In the genomic region with DNA sequence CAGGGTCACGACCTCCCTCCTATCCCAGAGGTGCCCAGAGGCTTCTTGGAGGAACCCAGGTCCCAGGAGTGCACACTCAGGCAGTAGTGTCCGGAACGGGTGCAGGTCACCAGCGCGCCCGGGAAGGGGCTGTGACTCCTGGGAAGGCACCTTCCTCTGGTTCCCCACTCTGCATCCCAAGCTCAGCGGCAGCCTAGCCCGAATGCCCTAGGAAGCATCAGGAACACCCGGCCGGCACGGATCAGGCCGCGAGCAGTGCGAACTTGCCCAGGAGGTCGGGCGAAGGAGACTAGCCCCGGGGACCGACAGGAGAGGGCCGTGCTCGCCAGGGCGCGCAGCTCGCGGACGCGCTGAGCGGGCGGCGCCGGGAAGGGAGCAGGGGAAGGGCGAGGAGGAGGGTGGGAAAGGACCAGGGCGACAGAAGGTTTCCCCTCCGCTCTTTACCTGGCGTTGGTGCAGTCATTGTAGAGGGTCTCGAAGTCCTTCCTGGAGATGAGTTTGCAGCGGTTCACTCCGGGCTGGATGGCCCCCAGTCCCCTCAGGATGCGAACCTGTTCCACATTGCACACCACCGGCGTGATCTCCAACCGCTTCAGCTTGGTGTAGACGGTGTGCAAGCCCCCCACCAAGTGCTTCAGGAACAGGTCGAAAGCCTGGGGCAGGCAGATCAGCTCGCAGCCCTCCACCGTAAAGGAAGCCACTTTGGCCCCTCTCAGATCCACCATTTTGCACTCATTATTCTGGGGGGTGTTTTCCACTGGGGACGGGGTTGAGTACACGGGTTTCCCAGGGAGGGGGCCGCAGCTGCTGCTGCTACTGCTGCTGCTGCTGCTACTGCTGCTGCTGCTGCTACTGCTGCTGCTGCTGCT, we compare ENCODE assay signal across 8 mouse cellular contexts. TPM values are rescaled to one million over a fixed set of nuclear protein-coding genes. Genes with fewer than 3 reads are reported as not detected.
A peak's percentile ranks its signal among the peaks of the same experiment; 100 is the strongest.
DNase-seq lines count a peak whose midpoint lies in the region; ATAC-seq and TF ChIP-seq lines count a peak whose summit lies in the region.

No protein-coding gene starts in this region.

- DNase-seq in cerebellum, adult 18-20 months = peak; percentile 6 to 30
- DNase-seq in cerebellum, adult 9-10 months = no peak
- DNase-seq in cerebellum, postnatal 36 days = peak; percentile 23 to 40
- DNase-seq in gastrocnemius, postnatal 36 days = peak; percentile 9 to 22
- peak; percentile 59 for DNase-seq in liver, embryonic 11.5 days (ENCODE audit: low spot score)
- peak; percentile 50 for DNase-seq in stomach, postnatal 0 days (ENCODE audit: low spot score)

- no peaks in the 10 kb centered on the region for H3K4me1 ChIP-seq in intestine, embryonic 15.5 days (replicated peaks)
- H3K4me1 ChIP-seq in liver, embryonic 11.5 days (replicated peaks; ENCODE audit: control insufficient read depth, insufficient read depth, low read length) = no peaks in the 10 kb centered on the region
- peaks cover 8% of the 10 kb centered on the region for H3K4me1 ChIP-seq in midbrain, embryonic 16.5 days (ENCODE audit: control insufficient read depth, insufficient read depth, low read length)
- H3K4me1 ChIP-seq in stomach, postnatal 0 days (replicated peaks; ENCODE audit: control insufficient read depth, insufficient read depth) = no peaks in the 10 kb centered on the region

- H3K9me3 ChIP-seq in intestine, embryonic 15.5 days = no peaks in the 10 kb centered on the region
- no peaks in the 10 kb centered on the region for H3K9me3 ChIP-seq in liver, embryonic 11.5 days (ENCODE audit: control insufficient read depth, low read length)
- H3K9me3 ChIP-seq in midbrain, embryonic 16.5 days (replicated peaks; ENCODE audit: control insufficient read depth, low read length, poor library complexity, severe bottlenecking) = no peaks in the 10 kb centered on the region
- H3K9me3 ChIP-seq in stomach, postnatal 0 days (ENCODE audit: control insufficient read depth, low read length) = no peaks in the 10 kb centered on the region

- H3K4me2 ChIP-seq in intestine, embryonic 15.5 days (replicated peaks) = peak overlapping the region; percentile 96
- H3K4me2 ChIP-seq in liver, embryonic 11.5 days = peak overlapping the region; percentile 88
- H3K4me2 ChIP-seq in midbrain, embryonic 16.5 days (ENCODE audit: low read length) = peak overlapping the region; percentile 95
- peak overlapping the region; percentile 92 for H3K4me2 ChIP-seq in stomach, postnatal 0 days (replicated peaks; ENCODE audit: low read depth)

- WGBS in intestine, embryonic 15.5 days = under 1% methylated on average over 48 of the region's 48 CpGs
- under 1% methylated on average over 48 of the region's 48 CpGs for WGBS in liver, embryonic 11.5 days
- WGBS in midbrain, embryonic 16.5 days = 0% methylated on average over 40 of the region's 48 CpGs
- under 1% methylated on average over 43 of the region's 48 CpGs for WGBS in stomach, postnatal 0 days

- intact Hi-C loops in gastrocnemius, postnatal 36 days (cut with DNase I) = no loop called here

- no peak for TF ChIP-seq EP300 in stomach, postnatal 0 days (optimal IDR thresholded peaks at IDR 0.05)

- H3K27ac ChIP-seq in intestine, embryonic 15.5 days = peak overlapping the region; percentile 44
- H3K27ac ChIP-seq in liver, embryonic 11.5 days (ENCODE audit: low read depth, low read length) = no peak overlapping the region
- H3K27ac ChIP-seq in midbrain, embryonic 16.5 days (ENCODE audit: low read length) = peak overlapping the region; percentile 91
- H3K27ac ChIP-seq in stomach, postnatal 0 days (replicated peaks) = peak overlapping the region; percentile 67

- TF ChIP-seq CTCF in stomach, postnatal 0 days (IDR thresholded peaks at IDR 0.05; ENCODE audit: low read depth) = no peak

- H3K4me3 ChIP-seq in intestine, embryonic 15.5 days (replicated peaks) = peak overlapping the region; percentile 78
- H3K4me3 ChIP-seq in liver, embryonic 11.5 days (ENCODE audit: low read depth, low read length) = peak overlapping the region; percentile 52
- H3K4me3 ChIP-seq in midbrain, embryonic 16.5 days (ENCODE audit: low read depth, low read length) = peak overlapping the region; percentile 89
- peak overlapping the region; percentile 69 for H3K4me3 ChIP-seq in stomach, postnatal 0 days (ENCODE audit: low read depth, low read length)

- no peaks in the 10 kb centered on the region; the same call in 1 of the 2 replicates for H3K27me3 ChIP-seq in intestine, embryonic 15.5 days (replicated peaks)
- peaks cover 36% of the 10 kb centered on the region for H3K27me3 ChIP-seq in liver, embryonic 11.5 days (replicated peaks; ENCODE audit: control insufficient read depth, insufficient read depth, low read length)
- no peaks in the 10 kb centered on the region for H3K27me3 ChIP-seq in midbrain, embryonic 16.5 days (ENCODE audit: control insufficient read depth, insufficient read depth, low read depth, low read length)
- no peaks in the 10 kb centered on the region for H3K27me3 ChIP-seq in stomach, postnatal 0 days (ENCODE audit: control insufficient read depth, insufficient read depth, low read length)

- no peaks in the 10 kb centered on the region for H3K36me3 ChIP-seq in intestine, embryonic 15.5 days
- no peaks in the 10 kb centered on the region for H3K36me3 ChIP-seq in liver, embryonic 11.5 days (ENCODE audit: control insufficient read depth, insufficient read depth, low read length)
- no peaks in the 10 kb centered on the region for H3K36me3 ChIP-seq in midbrain, embryonic 16.5 days (ENCODE audit: control insufficient read depth, insufficient read depth, low read length)
- no peaks in the 10 kb centered on the region for H3K36me3 ChIP-seq in stomach, postnatal 0 days (ENCODE audit: control insufficient read depth, insufficient read depth, low read length)

- H3K9ac ChIP-seq in intestine, embryonic 15.5 days = peak overlapping the region; percentile 61
- H3K9ac ChIP-seq in liver, embryonic 11.5 days (ENCODE audit: low read depth, low read length) = peak overlapping the region; percentile 37
- H3K9ac ChIP-seq in midbrain, embryonic 16.5 days (ENCODE audit: low read depth, low read length) = peak overlapping the region; percentile 85
- H3K9ac ChIP-seq in stomach, postnatal 0 days (ENCODE audit: low read length) = peak overlapping the region; percentile 67

- peak; percentile 83 for ATAC-seq in intestine, embryonic 15.5 days
- peak; percentile 53 for ATAC-seq in liver, embryonic 11.5 days (replicated peaks; ENCODE audit: low FRiP score)
- ATAC-seq in midbrain, embryonic 16.5 days = peak; percentile 67
- peak; percentile 67 for ATAC-seq in stomach, postnatal 0 days (ENCODE audit: low FRiP score, low TSS enrichment)

RNA-seq across cellular contexts. Expression of gene Dach1, which starts 1.3 kb away (rescaled TPM):
- total RNA-seq in gastrocnemius, postnatal 36 days (2021) = 1 to 10 TPM; 1.7 to 3.9 TPM
- 2.7 TPM in 2 replicates for polyA plus RNA-seq in intestine, embryonic 15.5 days (2015; fragmentation: Nextera tagmentation; extraction: Ambion mirVana)
- polyA plus RNA-seq in liver, embryonic 11.5 days (2014; fragmentation: Nextera tagmentation; extraction: Ambion mirVana) = 0.48 and 0.70 TPM in 2 replicates
- 9.4 and 9.7 TPM in 2 replicates for polyA plus RNA-seq in midbrain, embryonic 16.5 days (2015; fragmentation: Nextera tagmentation; extraction: Ambion mirVana)
- 2.3 TPM in 2 replicates for polyA plus RNA-seq in stomach, postnatal 0 days (2015; fragmentation: Nextera tagmentation; extraction: Ambion mirVana)
